Mouse (Mus musculus): ENCODE measurements around the gene Zfyve16. TPM values are rescaled to one million over a fixed set of nuclear protein-coding genes. Genes with fewer than 3 reads are reported as not detected.

The Zfyve16 gene
- total RNA-seq, 2 experiments from 2014 or later: 14.6 to 18.8 TPM

DNA sequence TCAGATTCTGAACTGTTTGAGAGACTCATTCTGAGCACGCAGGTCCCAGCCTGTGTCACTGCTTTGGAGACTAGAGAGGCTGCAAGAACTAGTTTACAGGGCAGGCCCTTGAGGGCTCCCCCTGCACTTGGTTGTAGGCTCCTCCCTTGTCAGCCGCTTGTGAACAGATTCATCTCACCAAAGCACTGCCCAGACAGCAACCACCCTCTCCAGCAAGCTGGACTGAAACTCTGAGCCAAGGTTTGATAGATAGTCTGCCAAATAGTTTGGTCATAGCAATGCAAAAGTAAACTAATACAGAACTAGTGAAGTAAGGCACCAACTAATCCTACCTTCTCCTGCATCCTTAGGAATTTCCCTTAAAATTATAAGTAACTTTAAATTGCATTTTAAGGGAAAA, 60.5 kb downstream of the Zfyve16 start:
- intact Hi-C loops (cut with DNase I): no loop called here
- DNase-seq (ENCODE audit: low spot score in 2 of 2): no peak

DNA sequence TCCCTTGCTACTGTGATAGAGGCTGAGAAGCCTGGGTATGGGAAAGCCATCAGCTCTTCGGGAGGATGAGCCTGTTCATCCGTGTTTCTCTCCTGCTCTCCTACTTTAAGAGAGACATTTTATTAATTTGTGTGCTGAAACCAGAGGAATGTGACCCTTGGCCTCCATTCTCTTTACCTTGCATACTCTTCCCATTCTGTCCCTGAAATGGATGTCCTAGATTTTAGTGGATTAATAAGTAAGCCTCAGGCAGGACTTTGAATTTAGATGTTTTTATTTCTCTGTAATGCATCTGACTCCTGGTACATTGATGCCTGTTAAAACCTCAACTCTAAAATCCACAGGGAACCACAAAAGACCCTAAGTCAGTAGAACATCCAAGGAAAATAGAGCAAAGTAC, 61.3 kb downstream of the Zfyve16 start:
- intact Hi-C loops (cut with DNase I): no loop called here

DNA sequence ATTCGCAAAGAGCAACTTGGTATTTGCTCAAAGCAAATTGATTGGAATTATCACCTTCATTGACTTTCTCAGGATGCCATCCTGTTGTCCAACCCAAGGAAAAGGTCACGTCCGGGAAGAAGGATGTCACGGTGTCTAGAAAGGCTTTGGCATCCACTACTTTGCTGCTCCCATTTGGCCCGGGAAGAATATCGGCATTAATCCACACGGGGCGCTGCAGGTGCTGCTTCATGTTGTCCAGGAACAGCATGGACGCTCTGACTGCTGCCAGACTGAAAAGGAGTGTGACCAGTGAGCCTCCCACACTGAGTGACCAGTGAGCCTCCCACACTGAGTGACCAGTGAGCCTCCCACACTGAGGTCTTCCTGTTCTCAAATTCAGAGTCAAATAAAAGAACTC, 62.8 kb downstream of the Zfyve16 start:
- intact Hi-C loops (cut with DNase I): no loop called here
- DNase-seq (ENCODE audit: low spot score in 2 of 2): no peak

More for the DNA sequence above, 61.3 kb downstream of the Zfyve16 start:
- no peak for DNase-seq (ENCODE audit: low spot score in 2 of 2)

DNA sequence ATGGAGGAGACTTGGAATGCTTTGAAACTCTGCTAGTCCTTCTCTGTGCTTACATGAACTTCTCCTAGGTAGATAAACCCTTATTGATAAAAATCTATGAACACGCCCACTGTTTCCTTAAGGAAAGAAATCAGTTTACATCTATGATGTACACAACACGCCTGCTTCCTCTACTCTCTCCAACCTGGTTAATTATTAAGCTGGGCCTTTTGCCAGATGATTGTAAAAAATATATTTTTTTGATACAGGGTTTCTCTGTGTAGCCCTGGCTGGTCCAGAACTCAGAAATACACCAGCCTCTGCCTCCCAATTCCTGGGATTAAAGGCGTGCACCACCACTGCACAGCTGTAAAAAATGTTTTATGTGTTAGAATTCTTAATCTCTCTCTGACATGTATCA, 66.0 kb downstream of the Zfyve16 start:
- intact Hi-C loops (cut with DNase I): no loop called here
- DNase-seq (ENCODE audit: low spot score in 2 of 2): no peak

DNA sequence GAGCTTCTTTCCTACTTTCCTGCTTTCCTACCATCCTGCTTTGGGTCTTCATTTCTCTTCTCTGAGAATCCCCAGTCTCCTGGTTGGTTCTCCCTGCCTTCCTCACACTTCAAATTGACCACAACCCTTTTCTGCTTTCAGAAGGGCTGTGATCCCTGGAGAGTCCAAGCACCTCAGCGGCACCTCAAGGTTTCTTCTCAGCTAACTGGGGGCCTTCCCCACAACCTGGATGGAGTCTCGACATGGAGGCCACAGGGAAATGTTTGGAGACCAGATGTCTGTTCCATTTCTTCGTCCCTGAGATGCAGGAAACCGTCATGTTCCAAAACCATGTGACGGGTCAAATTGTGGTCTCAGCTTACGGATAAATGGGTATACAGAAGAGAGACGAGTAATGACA, 83.8 kb downstream of the Zfyve16 start:
- no peak for DNase-seq (ENCODE audit: low spot score in 2 of 2)
- intact Hi-C loops (cut with DNase I): no loop called here

DNA sequence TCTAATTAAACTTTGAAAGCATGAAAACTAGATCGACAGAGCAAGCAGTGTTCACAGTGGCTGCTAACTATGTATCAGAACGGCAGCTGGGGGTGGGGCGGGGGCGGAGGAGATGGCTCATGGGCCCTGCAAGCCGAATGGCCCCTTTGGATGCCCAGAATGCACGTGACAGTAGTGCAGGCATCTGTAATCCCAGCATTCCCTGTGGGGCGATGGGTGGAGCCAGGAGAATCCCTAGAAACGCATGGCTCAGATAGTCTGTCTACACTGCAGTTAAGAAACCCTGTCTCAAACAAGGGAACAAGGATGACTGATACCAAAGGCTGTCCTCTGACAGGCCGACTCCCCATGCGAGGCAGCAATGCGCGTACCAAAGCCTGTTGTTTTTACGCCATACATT, 90.4 kb downstream of the Zfyve16 start:
- no peak for DNase-seq (ENCODE audit: low spot score in 2 of 2)
- intact Hi-C loops (cut with DNase I): no loop called here

DNA sequence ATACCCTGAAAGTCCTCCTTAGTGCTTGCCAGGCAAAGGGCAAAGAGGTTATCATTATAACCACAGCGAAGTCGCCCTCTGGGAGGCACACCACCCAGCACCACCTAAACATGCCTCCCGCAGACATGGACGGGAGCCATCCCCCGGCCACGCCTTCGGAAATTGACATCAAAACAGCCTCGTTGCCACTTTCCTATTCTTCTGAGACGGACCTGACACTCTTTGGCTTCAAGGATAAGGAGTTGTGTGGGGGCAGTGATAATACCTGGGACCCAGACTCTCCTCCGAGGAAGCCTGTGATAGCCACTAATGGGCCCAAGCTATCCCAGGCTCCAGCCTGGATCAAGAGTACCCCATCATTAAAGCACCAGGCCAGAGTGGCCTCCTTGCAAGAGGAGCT, 92.0 kb downstream of the Zfyve16 start:
- intact Hi-C loops (cut with DNase I): no loop called here
- DNase-seq (ENCODE audit: low spot score in 2 of 2): no peak

Other genes starting within 250 kb of the Zfyve16 start
- gene Gm20379, start 224.9 kb downstream of the Zfyve16 start, total RNA-seq (2021): not detected
- 1 to 10 TPM; 1.6 to 1.7 TPM for gene Dhfr, start 176.1 kb downstream of the Zfyve16 start, total RNA-seq (2021)
- gene Msh3, start 175.9 kb downstream of the Zfyve16 start, total RNA-seq (2021): 10 to 100 TPM; 19.0 to 25.1 TPM
- gene Ankrd34b, start 105.0 kb downstream of the Zfyve16 start, total RNA-seq (2021): 10 to 100 TPM; 17.4 to 17.8 TPM
- 10 to 100 TPM; 12.0 to 12.2 TPM for gene Fam151b, start 46.9 kb downstream of the Zfyve16 start, total RNA-seq (2021)
- not detected for gene Spz1, start 45.3 kb upstream of the Zfyve16 start, total RNA-seq (2021)
- gene Serinc5, start 80.2 kb upstream of the Zfyve16 start, total RNA-seq (2021): 10 to 100 TPM; 62.4 to 69.0 TPM